Comparison of ENCODE assay signal across 25 mouse cellular contexts in genomic region chr4:82120326-82120725, GRCm38 (mm10).
A peak's percentile ranks its signal among the peaks of the same experiment; 100 is the strongest.
DNase-seq lines count a peak whose midpoint lies in the region; ATAC-seq and TF ChIP-seq lines count a peak whose summit lies in the region.
"Had no signal": no experiment of that assay in that cellular context is flagged by ENCODE, and none has a peak within 500 bp of the region (broad histone marks: within the 10 kb centered on the region; RNA-seq: fewer than 3 reads in every experiment).

No protein-coding gene starts in this region.

- no peak overlapping the region for H3K4me2 ChIP-seq in midbrain, embryonic 11.5 days
- no peak overlapping the region for H3K4me2 ChIP-seq in midbrain, postnatal 0 days (ENCODE audit: low read depth, low read length, poor library complexity, severe bottlenecking)
- H3K4me2 ChIP-seq: forebrain, embryonic 13.5 days; heart, embryonic 12.5 days; heart, embryonic 15.5 days; hindbrain, embryonic 14.5 days had no signal

- TF ChIP-seq CTCF in heart, adult 2 months (IDR thresholded peaks at IDR 0.05), result no peak
- TF ChIP-seq CTCF in midbrain, postnatal 0 days (IDR thresholded peaks at IDR 0.05), result no peak

- 50% methylated on average over 1 of the region's 1 CpGs for WGBS in heart, adult 2 months
- WGBS in midbrain, embryonic 11.5 days, result 55% methylated on average over 1 of the region's 1 CpGs
- 64% methylated on average over 1 of the region's 1 CpGs for WGBS in midbrain, postnatal 0 days
- 56% methylated on average over 1 of the region's 1 CpGs for WGBS in embryonic facial prominence, embryonic 10.5 days

- no peaks in the 10 kb centered on the region; the same call in 1 of the 2 replicates for H3K4me1 ChIP-seq in heart, adult 2 months (ENCODE audit: control insufficient read depth, insufficient read depth, low read length)
- H3K4me1 ChIP-seq in midbrain, embryonic 11.5 days (ENCODE audit: control insufficient read depth, insufficient read depth, low read length), result no peaks in the 10 kb centered on the region
- H3K4me1 ChIP-seq in midbrain, postnatal 0 days (ENCODE audit: insufficient read depth, low read length), result no peaks in the 10 kb centered on the region
- H3K4me1 ChIP-seq in embryonic facial prominence, embryonic 10.5 days, result no peaks in the 10 kb centered on the region; the same call in 1 of the 2 replicates
- H3K4me1 ChIP-seq: forebrain, embryonic 10.5 days; forebrain, embryonic 13.5 days had no signal

- TF ChIP-seq EP300 in heart, adult 2 months (IDR thresholded peaks at IDR 0.05; ENCODE audit: insufficient read depth, low read depth, low read length), result no peak

- no peak overlapping the region for H3K9ac ChIP-seq in heart, adult 2 months (ENCODE audit: low read depth, low read length)
- no peak overlapping the region for H3K9ac ChIP-seq in midbrain, embryonic 11.5 days (ENCODE audit: low read length)
- H3K9ac ChIP-seq in midbrain, postnatal 0 days (replicated peaks; ENCODE audit: low read length, poor library complexity, severe bottlenecking), result no peak overlapping the region
- H3K9ac ChIP-seq: forebrain, embryonic 13.5 days; heart, embryonic 12.5 days; heart, embryonic 15.5 days; hindbrain, embryonic 14.5 days had no signal

- no peaks in the 10 kb centered on the region for H3K27me3 ChIP-seq in heart, adult 2 months (ENCODE audit: control insufficient read depth, insufficient read depth, low read length)
- no peaks in the 10 kb centered on the region for H3K27me3 ChIP-seq in midbrain, embryonic 11.5 days (ENCODE audit: control insufficient read depth, insufficient read depth, low read length)
- H3K27me3 ChIP-seq in midbrain, postnatal 0 days (ENCODE audit: insufficient read depth, low read length), result no peaks in the 10 kb centered on the region
- H3K27me3 ChIP-seq in embryonic facial prominence, embryonic 10.5 days (replicated peaks; ENCODE audit: low read depth, poor library complexity, severe bottlenecking), result no peaks in the 10 kb centered on the region
- H3K27me3 ChIP-seq: forebrain, embryonic 13.5 days; heart, embryonic 12.5 days; heart, embryonic 15.5 days had no signal

- H3K4me3 ChIP-seq in heart, adult 2 months, result no peak overlapping the region
- no peak overlapping the region for H3K4me3 ChIP-seq in midbrain, embryonic 11.5 days (ENCODE audit: low read depth, low read length)
- H3K4me3 ChIP-seq in midbrain, postnatal 0 days (ENCODE audit: low read depth, low read length), result no peak overlapping the region
- H3K4me3 ChIP-seq in embryonic facial prominence, embryonic 10.5 days, result no peak overlapping the region
- H3K4me3 ChIP-seq: forebrain, embryonic 10.5 days; forebrain, embryonic 13.5 days; heart, embryonic 12.5 days; heart, embryonic 15.5 days had no signal

- intact Hi-C loops in heart, adult 2 months (cut with DNase I), result no loop called here

- no peaks in the 10 kb centered on the region for H3K9me3 ChIP-seq in midbrain, embryonic 11.5 days (ENCODE audit: control insufficient read depth, low read length)
- no peaks in the 10 kb centered on the region for H3K9me3 ChIP-seq in midbrain, postnatal 0 days (ENCODE audit: low read length)
- H3K9me3 ChIP-seq in embryonic facial prominence, embryonic 10.5 days, result no peaks in the 10 kb centered on the region
- H3K9me3 ChIP-seq: forebrain, embryonic 10.5 days; forebrain, embryonic 13.5 days; heart, embryonic 12.5 days; heart, embryonic 15.5 days had no signal

- no peak for TF ChIP-seq POLR2A in heart, adult 2 months (IDR thresholded peaks at IDR 0.05; ENCODE audit: insufficient read depth, low read depth, low read length)

- peak overlapping the region; percentile 41; the same call in 1 of the 2 replicates for H3K27ac ChIP-seq in heart, adult 2 months
- no peak overlapping the region for H3K27ac ChIP-seq in midbrain, embryonic 11.5 days (ENCODE audit: low read depth, low read length)
- H3K27ac ChIP-seq in midbrain, postnatal 0 days (ENCODE audit: low read depth, low read length), result no peak overlapping the region
- H3K27ac ChIP-seq in embryonic facial prominence, embryonic 10.5 days (replicated peaks), result no peak overlapping the region
- H3K27ac ChIP-seq: forebrain, embryonic 10.5 days; forebrain, embryonic 13.5 days; hindbrain, embryonic 14.5 days; hindbrain, postnatal 0 days had no signal

- no peaks in the 10 kb centered on the region for H3K79me2 ChIP-seq in heart, adult 2 months (replicated peaks; ENCODE audit: control insufficient read depth, insufficient read depth, low read length)

- no peak for DNase-seq in heart, adult 2 months
- DNase-seq in heart, adult 9 months (ENCODE audit: low spot score in 2 of 2), result no peak
- peak; percentile 61 for DNase-seq in midbrain, embryonic 11.5 days (ENCODE audit: low spot score, missing footprints)
- no peak for DNase-seq in midbrain, postnatal 0 days (ENCODE audit: low spot score)
- DNase-seq in retina, embryonic 14.5 days (ENCODE audit: low spot score), result peak; percentile 67
- DNase-seq in embryonic facial prominence, embryonic 10.5 days (ENCODE audit: low spot score), result no peak
- DNase-seq: adrenal gland, adult 8-10 months; adrenal gland, postnatal 25 days; cerebellum, adult 11-12 months; cerebellum, adult 8-10 months; cerebellum, postnatal 10 days; cerebellum, postnatal 36 days; embryo, embryonic 11 days; gastrocnemius, postnatal 25 days; heart, postnatal 10 days; heart, postnatal 4 days had no signal

- ATAC-seq in midbrain, embryonic 11.5 days (ENCODE audit: low FRiP score), result no peak
- no peak for ATAC-seq in midbrain, postnatal 0 days (ENCODE audit: low FRiP score)
- ATAC-seq: activated CD4-positive, CD25-positive, alpha-beta regulatory T cell, adult 4 months; CD4-positive, CD25-positive, alpha-beta regulatory T cell, adult 4 months; forebrain, embryonic 13.5 days; forebrain, embryonic 16.5 days; hindbrain, postnatal 0 days had no signal

- no peaks in the 10 kb centered on the region for H3K36me3 ChIP-seq in heart, adult 2 months (ENCODE audit: control insufficient read depth, insufficient read depth, low read length)
- H3K36me3 ChIP-seq in midbrain, embryonic 11.5 days (ENCODE audit: control insufficient read depth, insufficient read depth, low read length), result no peaks in the 10 kb centered on the region
- no peaks in the 10 kb centered on the region for H3K36me3 ChIP-seq in midbrain, postnatal 0 days (ENCODE audit: insufficient read depth, low read length)
- no peaks in the 10 kb centered on the region for H3K36me3 ChIP-seq in embryonic facial prominence, embryonic 10.5 days (replicated peaks)
- H3K36me3 ChIP-seq: forebrain, embryonic 10.5 days; heart, embryonic 12.5 days; heart, embryonic 15.5 days had no signal

Comparison
In these comparisons a context has a peak if more than half of its experiments do, and no peak if none do; other contexts are left out.
1. DNase-seq: peak in midbrain, embryonic 11.5 days (single experiment) and retina, embryonic 14.5 days (single experiment); none in heart, adult 2 months (0 of 2), heart, adult 9 months (0 of 2), midbrain, postnatal 0 days (single experiment) and embryonic facial prominence, embryonic 10.5 days (single experiment).